Mouse (Mus musculus) CH12F3 (cell line): ENCODE data around the gene Gnai2.
"Not testable (repeated sequence)": the region's sequence is repeated elsewhere in the genome, so short reads cannot be mapped to it uniquely, and the experiment has no call there.

Experiments
- in situ Hi-C: fragments of 300-500 bp; cut with MboI; formaldehyde crosslinking; loops from 2 replicates; pipeline ENCODE4 v1.14.3; 2020; ENCODE audit warnings: low sequenced_read_pairs

Gene Gnai2

DNA sequence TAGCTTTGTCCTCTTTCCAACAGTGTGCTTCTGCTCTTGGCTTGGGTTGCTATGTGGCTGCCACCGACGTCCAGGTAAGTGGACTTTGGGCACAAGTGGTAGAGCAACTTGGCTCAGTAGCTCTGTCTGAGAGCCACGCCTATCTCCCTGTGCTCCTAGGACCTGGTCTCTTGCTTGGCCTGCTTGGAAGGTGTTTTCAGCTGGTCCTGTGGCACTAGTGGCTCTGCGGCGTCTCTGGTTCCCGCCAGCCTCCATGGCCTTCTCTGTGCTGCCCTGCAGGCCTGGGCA is 44.5 kb downstream of the Gnai2 start:
- in situ Hi-C loops, result no loop called here

DNA sequence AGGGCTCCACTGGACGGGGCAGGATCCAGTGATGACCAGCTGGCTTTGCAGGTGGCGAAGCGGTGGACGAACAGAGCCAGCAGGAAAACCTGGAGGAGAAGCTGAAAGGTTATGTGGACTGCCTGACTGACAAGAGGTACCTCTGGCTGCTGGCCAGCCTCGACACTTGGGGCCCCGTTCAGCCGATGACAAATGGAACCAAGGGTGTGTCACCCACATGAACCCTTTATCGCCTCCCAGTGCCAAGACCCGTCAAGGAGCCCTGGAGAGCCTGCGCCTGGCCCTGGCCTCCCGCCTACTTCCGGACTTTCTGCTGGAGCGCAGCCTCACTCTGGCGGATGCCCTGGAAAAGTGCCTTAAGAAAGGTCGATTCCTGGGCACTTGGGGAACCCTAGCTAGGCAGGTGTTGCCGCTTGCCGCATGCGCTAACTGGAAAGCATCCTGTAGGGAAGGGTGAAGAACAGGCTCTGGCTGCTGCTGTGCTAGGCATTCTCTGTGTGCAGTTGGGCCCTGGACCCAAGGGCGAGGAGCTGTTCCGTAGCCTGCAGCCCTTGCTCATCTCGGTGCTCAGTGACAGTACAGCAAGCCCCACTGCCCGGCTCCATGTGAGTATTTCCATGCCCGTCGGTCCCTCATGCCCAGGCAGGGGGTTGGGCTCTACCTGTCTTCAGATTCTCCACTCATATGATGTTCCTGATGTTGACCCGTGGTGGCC is 45.0 kb downstream of the Gnai2 start:
- in situ Hi-C loops, result no loop called here

DNA sequence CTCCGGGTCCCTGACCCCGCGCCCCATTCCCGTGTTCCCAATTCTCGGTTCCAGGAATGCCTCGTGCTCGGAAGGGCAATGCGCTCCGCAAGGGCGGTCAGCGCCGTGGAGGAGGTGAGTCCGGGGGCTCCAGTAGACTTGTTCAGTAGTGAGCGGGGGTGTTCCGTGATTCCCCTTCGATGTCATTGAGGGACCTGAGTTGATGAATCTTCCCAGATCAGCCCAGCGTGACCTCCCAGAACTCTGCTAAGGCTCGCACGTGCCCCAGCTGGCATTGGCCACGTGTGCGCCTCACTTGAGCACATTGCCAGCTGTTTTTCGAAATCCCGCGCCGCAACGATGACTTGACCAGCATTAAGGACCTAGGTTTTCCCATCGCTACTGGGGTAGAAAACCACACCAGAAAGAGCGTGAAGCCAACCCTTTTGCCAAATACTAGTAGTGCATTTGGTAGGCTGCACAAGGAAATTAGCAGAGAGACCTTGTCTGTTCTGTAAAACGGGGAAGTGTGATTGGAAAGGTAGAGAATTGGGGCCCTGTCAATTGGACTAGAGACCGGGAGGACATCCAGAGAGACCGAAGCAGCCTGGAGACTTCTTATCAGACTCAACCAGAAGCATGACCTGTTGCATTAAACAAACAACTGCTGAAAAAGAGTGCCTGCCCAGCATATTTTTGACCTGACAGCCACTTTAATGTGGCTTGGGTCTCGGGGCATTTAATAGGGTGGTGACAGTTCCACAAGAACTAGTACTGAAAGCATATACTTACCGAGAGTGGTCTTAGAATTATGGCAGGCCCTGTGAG is 47.1 kb downstream of the Gnai2 start:
- in situ Hi-C loops, result no loop called here

DNA sequence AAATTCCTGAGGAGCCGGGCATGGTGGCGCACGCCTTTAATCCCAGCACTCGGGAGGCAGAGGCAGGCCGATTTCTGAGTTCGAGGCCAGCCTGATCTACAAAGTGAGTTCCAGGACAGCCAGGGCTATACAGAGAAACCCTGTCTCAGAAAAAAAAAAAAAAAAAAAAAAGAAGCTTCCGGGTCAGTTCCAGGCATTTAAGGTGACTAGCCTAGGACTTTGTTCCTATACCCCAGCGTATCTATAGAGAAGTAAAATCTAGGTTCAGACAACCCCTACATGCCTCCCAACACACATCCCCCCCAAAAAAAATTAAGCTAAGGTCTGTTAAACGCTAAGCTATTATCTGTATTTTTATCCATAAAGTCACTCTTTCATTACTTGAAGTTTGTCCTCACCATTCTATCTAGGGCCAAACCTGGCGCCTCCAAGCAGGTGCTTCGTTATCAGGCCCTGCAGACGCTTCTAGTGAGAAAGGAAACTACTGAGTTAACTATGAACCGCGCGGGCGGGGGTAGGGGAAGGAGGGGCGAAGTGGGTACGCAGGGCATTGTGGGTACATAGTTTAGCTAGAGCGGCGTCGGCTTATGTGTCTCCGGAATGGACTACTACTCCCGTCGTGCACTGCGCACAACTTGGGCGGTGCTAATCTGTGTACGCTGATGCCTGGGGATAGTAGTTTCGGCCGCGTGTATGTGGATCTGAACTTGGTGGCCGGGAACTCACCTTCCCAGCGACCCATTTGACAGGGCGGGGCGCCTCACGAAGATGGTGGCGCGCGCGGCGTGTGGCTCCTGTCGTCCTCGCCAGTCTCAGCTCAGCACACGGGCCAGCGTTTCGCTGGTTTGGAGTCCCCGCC is 48.0 kb downstream of the Gnai2 start, which contains the start of gene Ifrd2:
Gene Ifrd2, plus strand, starts transcription at position 669 of the 859 bp plus-strand sequence.
- in situ Hi-C loops, result no loop called here

DNA sequence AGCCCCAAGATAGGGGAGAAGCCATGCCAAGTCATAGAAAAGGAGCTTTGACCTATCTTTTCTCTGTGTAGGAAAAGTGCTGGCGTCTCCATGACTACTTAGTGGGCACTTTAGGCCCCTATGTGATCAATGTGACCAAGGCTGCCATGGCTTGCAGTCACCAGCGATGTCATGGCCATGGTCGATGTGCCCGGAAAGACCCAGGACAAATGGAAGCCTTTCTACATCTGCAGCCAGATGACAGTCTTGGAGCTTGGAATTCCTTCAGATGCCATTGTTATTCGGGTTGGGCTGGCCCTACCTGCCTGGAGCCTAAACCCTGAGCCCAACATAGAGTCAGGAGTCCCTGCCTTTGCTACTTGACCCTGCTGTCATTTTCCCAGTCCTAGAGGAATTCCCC is 48.7 kb downstream of the Gnai2 start:
- in situ Hi-C loops, result no loop called here

DNA sequence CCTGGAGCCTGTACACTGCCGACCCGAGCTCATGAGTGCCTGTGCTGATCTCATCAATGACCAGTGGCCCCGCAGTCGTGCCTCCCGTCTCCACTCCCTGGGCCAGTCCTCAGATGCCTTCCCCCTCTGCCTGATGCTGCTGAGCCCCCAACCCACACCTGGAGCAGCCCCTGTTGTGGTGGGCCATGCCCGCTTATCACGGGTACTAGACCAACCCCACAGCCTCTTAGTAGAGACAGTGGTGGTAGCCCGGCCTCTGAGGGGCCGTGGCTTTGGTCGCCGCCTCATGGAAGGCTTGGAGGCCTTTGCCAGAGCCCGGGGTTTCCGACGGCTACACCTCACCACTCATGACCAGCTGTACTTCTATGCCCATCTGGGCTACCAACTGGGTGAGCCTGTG is 52.0 kb downstream of the Gnai2 start:
- in situ Hi-C loops, result no loop called here

DNA sequence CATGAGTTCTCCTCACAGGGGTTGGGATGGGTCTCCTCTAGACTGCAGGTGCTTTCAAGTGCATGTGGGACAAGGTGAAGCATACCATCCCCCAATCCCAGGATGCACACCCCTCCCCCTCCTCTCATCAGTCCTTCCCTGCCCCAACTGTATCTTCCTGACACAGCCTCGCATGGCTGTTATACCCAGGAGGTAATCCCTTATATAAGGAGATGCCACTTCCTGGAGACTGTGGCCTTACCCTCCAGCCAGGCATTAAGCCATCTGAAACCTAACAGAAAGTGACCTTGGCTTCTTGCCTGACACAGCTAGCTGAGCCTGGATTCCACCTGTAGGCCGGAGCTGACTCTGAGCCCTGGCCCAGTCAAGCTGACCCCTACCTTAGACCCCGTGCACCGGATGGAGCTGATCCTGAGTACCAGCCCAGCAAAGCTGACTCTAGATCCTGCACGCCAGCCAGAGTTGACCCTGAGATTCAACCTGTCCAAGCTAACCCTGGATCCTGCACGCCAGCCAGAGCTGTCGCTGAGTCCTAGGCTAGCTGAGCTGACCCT is 52.6 kb downstream of the Gnai2 start:
- in situ Hi-C loops, result no loop called here

DNA sequence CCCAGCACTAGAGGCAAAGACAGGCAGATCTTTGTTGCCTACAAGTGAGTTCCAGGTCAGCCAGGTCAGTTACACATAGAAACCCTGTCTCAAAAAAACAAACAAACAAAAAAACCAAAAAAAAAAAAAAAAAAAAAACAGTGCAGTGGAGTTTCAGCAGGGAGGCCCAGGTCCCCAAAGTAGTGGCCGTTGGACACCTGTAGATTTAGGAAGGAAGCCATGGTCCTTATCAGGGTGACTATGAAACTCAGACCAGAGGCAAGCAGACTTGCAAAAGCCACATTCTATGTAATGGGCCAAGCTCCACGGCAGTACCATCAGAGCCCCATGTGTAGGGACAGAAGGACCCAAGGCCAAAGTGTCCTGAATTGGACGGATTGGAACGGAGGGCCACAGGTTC is 53.6 kb downstream of the Gnai2 start:
- in situ Hi-C loops, result no loop called here

DNA sequence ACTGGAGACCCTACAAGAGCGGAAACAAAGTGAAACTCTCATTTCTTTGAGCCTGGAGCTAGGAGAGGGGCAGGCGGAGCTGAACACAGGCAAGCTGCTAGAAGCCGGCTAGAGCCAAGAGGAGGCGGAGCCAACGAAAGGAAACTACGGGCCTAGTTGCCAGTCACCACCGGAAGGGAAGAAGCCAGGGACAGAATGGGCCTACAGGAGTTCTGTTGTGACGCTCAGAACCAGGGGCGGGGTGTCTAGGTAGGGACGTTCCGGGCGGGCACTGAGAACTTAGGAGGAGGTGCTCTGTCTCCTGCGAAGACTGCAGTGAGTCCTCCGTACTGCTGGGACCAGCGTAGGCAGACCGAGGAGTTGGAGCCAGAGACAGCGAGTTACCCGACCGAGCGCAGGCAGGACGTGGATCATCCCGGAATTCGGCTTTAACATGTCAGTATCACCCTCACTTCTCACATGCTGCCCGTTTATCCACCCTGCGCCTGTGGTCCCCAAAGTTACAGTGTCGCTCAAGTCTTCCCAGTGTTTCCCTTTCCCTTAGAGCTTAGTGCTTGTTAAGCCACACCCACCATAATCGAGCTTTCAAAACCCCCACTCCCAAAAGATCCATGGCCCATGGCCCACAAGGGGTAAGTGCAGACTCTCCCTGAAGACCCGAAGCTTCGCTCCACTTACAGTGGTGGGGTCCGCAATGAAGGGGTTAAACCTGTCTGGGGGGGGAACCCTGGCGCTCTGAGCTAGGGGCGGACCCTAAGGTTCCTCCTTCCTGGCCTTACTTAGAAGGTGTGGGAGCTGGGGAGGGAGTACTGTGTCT is 54.5 kb downstream of the Gnai2 start, which contains the start of gene Hyal3:
Gene Hyal3, plus strand, starts transcription at position 318 of the 817 bp plus-strand sequence.
- in situ Hi-C loops, result no loop called here

DNA sequence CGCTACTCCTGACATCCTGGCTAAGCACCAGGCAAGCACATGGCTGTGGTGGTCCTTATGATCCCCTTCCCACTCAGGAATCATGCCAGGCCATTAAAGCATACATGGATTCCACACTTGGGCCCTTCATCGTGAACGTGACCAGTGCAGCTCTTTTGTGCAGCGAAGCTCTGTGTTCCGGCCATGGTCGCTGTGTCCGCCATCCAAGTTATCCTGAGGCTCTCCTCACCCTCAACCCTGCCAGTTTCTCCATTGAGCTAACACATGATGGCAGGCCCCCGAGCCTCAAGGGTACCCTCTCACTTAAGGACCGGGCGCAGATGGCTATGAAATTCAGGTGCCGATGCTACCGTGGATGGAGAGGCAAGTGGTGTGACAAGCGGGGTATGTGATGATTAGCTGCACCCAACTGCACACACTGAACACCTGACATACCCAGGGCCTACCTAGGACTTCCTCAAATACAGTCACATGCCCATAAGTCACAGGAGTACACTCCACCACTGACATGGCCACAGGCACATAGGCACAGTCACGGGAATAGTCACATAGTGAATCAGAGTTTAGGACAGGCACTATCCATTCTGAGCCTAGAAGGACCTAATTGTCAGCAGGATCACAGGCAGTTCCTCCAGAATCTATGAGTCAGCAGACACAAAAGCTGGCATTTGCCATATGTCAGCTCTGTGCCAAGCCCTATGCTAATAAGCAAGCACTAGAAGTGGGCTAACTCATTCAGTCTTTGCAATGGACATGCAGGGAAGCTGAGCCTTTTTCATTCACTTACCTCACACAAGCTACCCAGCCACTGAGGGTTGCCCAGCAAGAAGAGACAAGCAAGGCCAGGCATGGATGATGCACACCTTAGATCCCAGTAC is 55.9 kb downstream of the Gnai2 start:
- in situ Hi-C loops, result no loop called here

DNA sequence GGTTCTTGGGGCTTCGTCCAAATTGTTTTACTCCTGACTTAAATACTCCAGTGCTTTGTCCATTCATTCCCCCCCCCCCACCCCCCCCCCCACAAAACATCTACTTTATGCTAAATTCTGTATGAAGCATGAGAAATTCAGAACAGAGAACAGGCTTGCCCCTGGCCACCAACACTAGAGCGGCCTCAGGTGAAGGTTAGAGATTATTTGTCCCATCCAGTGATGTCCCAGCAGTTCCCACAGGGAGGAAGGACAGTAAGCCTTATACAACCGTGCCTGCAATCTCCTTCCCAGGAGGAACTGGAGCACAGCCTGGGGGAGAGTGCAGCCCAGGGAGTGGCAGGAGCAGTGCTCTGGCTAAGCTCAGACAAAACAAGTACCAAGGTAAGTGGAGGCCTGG is 56.6 kb downstream of the Gnai2 start, which contains the start of gene Naa80:
Gene Naa80, plus strand, starts transcription at position 301 of the 400 bp plus-strand sequence.
- in situ Hi-C loops, result no loop called here

DNA sequence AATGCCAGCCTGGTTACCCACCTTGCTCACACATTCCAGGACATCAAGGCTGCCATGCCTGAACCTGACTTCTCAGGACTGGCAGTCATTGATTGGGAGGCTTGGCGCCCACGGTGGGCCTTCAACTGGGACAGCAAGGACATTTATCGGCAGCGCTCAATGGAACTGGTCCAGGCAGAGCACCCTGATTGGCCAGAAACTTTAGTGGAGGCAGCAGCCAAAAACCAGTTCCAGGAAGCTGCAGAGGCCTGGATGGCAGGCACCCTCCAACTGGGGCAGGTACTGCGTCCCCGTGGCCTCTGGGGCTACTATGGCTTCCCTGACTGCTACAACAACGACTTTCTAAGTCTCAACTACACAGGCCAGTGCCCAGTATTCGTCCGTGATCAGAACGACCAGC is 57.3 kb downstream of the Gnai2 start:
- in situ Hi-C loops, result no loop called here

DNA sequence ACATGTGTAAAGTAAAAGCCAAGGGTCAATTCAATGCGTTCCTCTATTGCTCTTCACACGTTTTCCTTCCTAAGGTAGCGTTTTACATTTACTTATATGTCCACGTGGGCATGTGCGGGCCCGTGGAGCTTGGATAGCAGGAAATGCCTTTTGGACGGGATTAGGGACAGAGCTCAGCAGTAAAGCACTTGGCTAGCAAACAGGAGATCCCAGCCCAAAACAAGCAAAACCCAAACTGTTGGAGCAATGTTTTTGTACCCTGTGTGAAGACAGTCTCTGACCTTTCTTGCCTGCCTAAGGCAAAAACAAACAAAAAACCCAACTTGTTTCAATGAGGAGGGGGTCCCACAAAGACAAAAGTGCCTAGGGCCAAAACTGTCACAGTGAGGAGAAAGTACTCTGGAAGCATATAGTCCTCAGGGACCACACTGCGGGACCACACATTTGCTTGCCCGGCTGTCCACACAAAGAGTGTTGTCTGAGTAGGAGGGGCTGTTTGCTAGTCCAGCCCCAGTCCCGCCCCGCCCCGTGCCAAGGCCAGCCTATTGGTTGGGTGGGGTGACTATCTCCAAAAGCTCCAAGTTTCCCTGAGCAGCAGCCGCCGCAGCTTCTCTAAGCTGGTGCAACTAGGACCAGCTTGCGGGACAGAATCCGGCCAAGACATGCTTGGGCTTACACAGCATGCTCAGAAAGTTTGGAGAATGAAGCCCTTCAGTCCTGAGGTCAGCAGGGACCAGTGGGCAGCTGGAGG is 58.6 kb downstream of the Gnai2 start, which contains the start of gene Hyal1:
Gene Hyal1, plus strand, starts transcription at position 571 of the 751 bp plus-strand sequence.
- in situ Hi-C loops, result no loop called here

DNA sequence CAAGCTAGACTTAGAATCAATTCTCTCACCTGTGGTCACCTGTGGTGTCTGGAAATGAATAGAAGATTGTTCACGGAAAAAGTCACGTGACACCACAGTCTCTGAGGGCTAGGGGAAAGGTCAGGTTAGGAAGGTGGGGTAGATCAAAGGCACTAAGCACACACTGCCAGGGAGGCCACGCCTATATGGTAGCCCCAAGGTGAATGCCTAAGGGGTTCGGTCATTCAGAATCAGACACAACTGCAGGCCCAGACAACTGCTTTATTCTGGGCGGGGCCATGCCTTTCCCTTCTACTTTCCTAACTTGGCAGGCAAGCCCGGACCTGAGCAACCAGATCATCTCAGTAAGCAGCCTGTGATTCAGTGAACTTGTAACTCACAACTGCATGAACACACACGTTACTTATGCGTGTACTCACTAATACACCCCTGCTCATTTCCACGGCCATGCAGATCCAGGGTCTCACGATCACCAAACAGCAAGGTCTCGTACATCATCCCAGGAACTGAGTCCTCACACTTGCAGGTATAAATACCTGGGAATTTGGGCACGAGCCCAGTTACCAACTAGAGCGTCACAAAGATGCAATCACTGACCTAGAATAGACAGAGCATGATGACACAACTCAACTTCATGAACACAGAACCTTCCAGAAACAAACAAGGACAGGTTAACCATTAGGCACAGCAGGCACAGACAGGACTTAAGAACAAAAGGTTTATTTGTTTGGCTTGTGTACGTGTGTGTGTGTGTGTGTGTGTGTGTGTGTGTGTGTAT is 59.4 kb downstream of the Gnai2 start:
- in situ Hi-C loops, result no loop called here

DNA sequence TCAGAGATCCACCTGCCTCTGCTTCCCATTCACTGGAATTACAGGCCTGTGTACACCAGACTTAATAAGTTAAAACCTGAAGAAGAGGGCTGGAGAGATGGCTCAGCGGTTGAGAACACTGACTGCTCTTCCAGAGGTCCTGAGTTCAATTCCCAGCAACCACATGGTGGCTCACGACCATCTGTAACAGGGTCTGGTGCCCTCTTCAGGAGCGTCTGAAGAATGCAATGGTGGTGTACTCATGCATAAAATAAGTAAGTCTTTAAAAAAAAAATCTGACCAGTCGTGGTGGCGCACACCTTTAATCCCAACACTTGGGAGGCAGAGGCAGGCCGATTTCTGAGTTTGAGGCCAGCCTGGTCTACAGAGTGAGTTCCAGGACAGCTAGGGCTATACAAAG is 61.4 kb downstream of the Gnai2 start:
- in situ Hi-C loops, result not testable (repeated sequence)

DNA sequence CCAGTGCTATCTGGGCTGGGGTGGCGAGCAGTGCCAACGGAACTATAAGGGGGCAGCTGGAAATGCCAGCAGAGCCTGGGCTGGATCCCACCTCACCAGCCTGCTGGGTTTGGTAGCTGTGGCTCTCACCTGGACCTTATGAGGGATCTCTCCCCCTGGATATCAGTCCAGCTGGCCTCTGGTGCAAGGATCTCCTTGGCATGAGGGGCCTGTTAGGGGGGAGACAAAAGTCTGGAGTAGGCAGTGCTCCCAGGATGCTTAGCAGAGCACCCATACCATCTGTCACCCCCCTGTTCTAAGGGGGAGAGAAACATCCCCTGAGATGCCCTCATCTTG is 62.9 kb downstream of the Gnai2 start:
- in situ Hi-C loops, result no loop called here

DNA sequence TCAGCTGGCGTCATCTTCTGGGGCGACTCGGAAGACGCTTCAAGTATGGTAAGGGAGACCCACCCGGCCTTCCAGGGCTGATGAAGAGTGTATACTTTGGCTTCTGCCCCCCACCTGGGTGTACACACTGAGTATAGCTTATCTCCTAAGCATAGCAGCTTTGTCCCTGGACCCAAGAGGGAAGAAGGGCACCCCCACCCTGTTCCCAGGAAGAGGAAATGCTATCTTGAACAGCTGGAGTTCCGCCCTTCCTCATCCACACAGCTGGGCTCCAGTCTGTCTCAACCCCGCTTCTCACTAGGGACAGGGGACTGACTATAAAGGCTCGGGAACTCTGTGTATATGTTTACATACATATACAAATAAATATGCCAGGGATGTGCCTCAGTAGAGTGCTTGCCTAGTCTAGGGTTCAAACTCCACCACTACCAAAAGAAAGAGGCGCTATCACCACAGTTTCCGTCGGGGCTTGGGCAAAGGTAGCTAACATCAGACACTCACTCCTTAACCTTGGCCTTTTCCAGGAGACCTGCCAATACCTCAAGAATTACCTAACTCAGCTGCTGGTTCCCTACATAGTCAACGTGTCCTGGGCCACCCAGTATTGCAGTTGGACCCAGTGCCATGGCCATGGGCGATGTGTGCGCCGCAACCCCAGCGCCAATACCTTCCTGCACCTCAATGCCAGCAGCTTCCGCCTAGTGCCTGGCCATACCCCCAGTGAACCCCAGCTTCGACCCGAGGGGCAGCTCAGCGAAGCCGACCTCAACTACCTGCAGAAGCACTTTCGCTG is 63.4 kb downstream of the Gnai2 start:
- in situ Hi-C loops, result no loop called here
